Mouse (Mus musculus): ENCODE results near the gene Gm4924. TPM values are rescaled to one million over a fixed set of nuclear protein-coding genes. Genes with fewer than 3 reads are reported as not detected.

The Gm4924 gene
- total RNA-seq (2014; rRNA removed) (9.3 and 17.1 TPM in 2 replicates), polyA plus RNA-seq (2015; fragmentation: Nextera tagmentation; extraction: Ambion mirVana) (9.4 and 14.1 TPM in 2 replicates)

DNA sequence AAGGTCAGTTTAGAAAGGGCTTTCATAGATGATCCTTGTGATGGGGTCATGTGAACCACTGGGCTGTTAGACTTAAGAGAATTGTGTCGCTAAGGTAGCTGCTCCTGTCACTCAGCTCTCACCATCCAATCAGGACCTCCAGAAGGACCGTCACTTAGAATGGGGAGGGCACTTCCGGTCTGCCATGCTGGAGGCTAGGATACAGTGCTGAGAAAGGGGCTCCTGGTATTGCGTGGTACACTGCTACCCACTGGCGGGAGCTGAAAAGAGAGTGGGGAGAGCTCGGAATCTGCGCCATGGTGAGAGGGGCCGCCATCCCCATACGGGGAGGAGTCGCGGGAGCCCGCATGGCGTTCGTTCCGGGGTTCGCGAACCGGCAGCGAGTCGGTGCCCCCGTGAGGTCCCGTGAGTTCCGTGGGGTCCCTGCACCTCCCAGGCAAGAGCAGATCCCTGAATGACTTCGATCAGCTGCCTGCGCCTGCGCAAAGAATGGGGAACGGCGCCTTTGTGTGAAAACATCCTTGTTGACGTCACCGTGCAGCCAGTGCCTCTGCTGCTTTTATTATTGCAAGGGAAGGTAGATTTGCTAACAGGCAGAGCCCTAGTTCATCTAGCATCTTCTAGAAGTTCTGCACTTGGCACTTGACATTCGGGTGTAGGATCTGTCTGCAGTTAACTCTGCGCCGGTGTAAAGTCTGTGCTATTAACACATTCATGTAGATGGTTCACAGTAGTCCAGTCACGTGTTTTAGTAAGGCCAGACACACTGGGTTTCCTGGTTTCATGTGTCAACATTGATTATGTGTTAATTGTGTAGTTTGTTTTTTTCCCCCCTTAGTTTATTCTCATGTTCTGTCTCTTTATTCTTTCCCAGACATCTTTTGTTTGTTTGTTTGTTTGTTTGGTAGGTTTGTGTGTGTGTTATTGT lies at the start of gene Gm4924:
Gene Gm4924 (plus strand): TSS at position 173 of the 928 bp plus-strand sequence.
- Histone ChIP-seq H3K27ac (ENCODE audit: low read depth, low read length) (peak within 1 kb of the TSS; percentile 99), H3K27me3 (ENCODE audit: insufficient read depth, low read length) (no peaks in the 10 kb centered on the region; the same call in 1 of the 2 replicates), H3K4me3 (ENCODE audit: low read depth, low read length) (peak within 1 kb of the TSS; percentile 65), H3K4me1 (ENCODE audit: insufficient read depth) (no peaks in the 10 kb centered on the region), H3K36me3 (ENCODE audit: insufficient read depth) (no peaks in the 10 kb centered on the region), H3K4me2 (ENCODE audit: low read depth) (peak within 1 kb of the TSS; percentile 46), H3K9me3 (ENCODE audit: low read length) (peaks cover 15% of the 10 kb centered on the region; the same call in 1 of the 2 replicates), H3K9ac (peak within 1 kb of the TSS; percentile 89)
- peak; percentile 39 for TF ChIP-seq CTCF (IDR thresholded peaks at IDR 0.05; ENCODE audit: low read depth)
- 3% methylated on average over 34 of the region's 34 CpGs for WGBS
- ATAC-seq (peak; percentile 100), DNase-seq (peak; percentile 95)

DNA sequence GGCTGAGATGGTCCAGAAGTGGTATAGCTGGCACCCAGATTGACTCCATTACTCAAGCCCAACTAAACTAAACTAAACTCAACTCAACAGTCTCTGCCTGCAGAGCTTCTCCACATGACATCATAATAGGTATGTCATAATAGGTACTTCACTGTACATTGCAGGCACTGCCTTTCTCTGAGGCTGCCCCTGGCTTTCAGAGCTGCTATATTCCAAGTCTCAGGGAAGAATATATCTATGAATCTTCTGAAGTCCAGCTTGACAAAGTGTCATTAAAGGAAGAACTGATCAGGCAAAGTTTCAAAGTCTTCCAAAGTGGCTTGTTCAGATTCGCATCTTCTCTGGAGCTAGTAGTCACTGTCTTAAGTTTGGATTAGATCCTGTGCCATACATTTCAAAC lies 37.6 kb upstream of the Gm4924 start, which contains the start of gene 4932415D10Rik:
Gene 4932415D10Rik (minus strand): TSS at position 101 of the 400 bp plus-strand sequence.
- no peak for ATAC-seq
- Histone ChIP-seq H3K27me3 (ENCODE audit: insufficient read depth, low read length) (no peaks in the 10 kb centered on the region), H3K4me2 (ENCODE audit: low read depth) (no peak within 1 kb of the TSS), H3K36me3 (ENCODE audit: insufficient read depth) (no peaks in the 10 kb centered on the region), H3K9me3 (ENCODE audit: low read length) (no peaks in the 10 kb centered on the region), H3K9ac (no peak within 1 kb of the TSS), H3K4me3 (ENCODE audit: low read depth, low read length) (no peak within 1 kb of the TSS), H3K27ac (ENCODE audit: low read depth, low read length) (no peak within 1 kb of the TSS), H3K4me1 (ENCODE audit: insufficient read depth) (no peaks in the 10 kb centered on the region)
- DNase-seq = no peak
- 93% methylated on average over 1 of the region's 1 CpGs for WGBS
- no peak for TF ChIP-seq CTCF (IDR thresholded peaks at IDR 0.05; ENCODE audit: low read depth)

DNA sequence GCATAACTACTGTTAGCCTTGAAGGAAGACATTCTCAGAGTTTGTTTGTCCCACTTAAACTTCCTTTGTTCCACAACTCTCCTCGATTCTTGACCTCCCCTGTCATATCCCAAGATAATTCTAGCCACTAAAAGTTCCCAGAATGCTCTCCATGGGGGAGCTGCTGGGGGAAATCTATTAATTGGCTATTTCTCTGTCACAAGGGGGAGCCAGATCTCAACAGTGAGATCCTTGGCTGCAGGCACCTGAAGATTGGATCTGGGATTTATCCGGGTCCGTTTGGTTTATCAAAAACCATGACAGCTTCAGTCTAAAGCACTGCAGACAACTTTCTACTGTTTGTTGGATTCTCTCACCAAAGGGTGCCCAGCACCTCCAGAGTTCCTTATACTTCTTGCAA lies 33.9 kb upstream of the Gm4924 start:
- Histone ChIP-seq H3K9ac (no peak overlapping the region), H3K4me3 (ENCODE audit: low read depth, low read length) (no peak overlapping the region), H3K36me3 (ENCODE audit: insufficient read depth) (no peaks in the 10 kb centered on the region), H3K9me3 (ENCODE audit: low read length) (no peaks in the 10 kb centered on the region), H3K4me2 (ENCODE audit: low read depth) (no peak overlapping the region), H3K27ac (ENCODE audit: low read depth, low read length) (no peak overlapping the region), H3K4me1 (ENCODE audit: insufficient read depth) (no peaks in the 10 kb centered on the region), H3K27me3 (ENCODE audit: insufficient read depth, low read length) (no peaks in the 10 kb centered on the region)
- ATAC-seq (no peak), DNase-seq (no peak)
- 76% methylated on average over 3 of the region's 3 CpGs for WGBS
- no peak for TF ChIP-seq CTCF (IDR thresholded peaks at IDR 0.05; ENCODE audit: low read depth)

DNA sequence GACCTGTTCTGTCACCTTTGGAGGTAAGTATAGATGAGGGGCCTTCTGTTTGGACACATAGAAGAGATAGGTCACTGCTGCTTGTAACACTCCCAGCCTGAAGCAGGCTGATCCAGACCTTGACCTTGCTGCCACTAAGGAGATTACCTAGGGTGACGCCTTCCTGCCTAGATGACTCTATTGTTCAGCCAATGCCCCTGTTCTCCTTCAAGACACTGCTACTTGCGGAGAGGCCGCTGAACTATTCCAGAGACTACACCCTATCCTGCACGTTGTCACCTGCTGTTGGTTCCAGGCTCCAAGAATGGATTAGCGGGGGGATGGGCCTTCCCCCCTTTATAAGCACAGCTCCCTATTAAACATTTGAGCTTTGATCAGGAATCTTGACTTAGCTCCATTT lies 24.2 kb upstream of the Gm4924 start:
- H3K4me1 ChIP-seq (ENCODE audit: insufficient read depth) = no peaks in the 10 kb centered on the region
- H3K4me3 ChIP-seq (ENCODE audit: low read depth, low read length) = no peak overlapping the region
- WGBS = 86% methylated on average over 5 of the region's 5 CpGs
- ATAC-seq (no peak), DNase-seq (no peak)
- no peaks in the 10 kb centered on the region for H3K27me3 ChIP-seq (ENCODE audit: insufficient read depth, low read length)
- H3K27ac ChIP-seq (ENCODE audit: low read depth, low read length) = no peak overlapping the region
- no peak for TF ChIP-seq CTCF (IDR thresholded peaks at IDR 0.05; ENCODE audit: low read depth)
- H3K36me3 ChIP-seq (ENCODE audit: insufficient read depth) = no peaks in the 10 kb centered on the region
- H3K9ac ChIP-seq = no peak overlapping the region
- H3K9me3 ChIP-seq (ENCODE audit: low read length) = no peaks in the 10 kb centered on the region
- H3K4me2 ChIP-seq (ENCODE audit: low read depth) = no peak overlapping the region

DNA sequence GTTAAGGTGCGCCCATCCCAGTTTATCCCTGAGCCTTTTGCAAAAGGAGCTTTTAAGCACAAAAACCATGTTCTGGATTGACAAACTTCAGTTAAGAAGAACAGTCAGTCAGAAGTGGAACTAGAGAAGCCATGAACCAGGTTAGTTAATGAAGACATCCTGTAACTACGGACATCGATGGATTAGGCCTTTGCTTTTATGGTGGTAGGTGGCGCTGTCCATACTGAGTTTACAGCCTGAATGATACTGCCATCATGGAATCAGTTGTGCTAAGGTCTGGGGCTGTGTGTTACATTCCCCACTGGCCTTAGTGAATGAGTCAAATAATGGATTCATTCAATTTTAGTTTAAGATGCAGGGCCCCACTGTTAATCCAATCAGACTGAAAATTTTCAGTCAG lies 1.3 kb downstream of the Gm4924 start:
- H3K4me2 ChIP-seq (ENCODE audit: low read depth) = no peak overlapping the region
- no peak overlapping the region for H3K9ac ChIP-seq

DNA sequence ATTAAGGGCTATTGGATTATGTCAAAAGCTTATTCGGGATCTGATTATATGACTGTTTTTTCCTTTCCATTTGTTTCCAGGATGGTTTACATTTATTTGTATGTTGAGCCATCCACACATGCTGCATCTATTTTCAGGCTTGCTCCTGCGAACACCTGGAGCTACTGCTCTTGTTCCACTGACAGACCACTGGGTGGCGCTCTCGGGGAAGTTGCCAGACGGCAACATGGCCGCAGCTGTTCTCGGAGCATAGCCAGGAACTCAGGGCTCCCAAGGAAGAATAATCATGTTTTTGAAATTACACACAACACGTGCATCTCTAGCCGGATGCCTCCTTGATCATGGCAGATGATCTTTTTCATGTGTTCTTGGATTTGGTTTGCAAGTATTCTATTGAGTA lies 7.9 kb downstream of the Gm4924 start:
- H3K4me3 ChIP-seq (ENCODE audit: low read depth, low read length) = no peak overlapping the region
- no peak for TF ChIP-seq CTCF (IDR thresholded peaks at IDR 0.05; ENCODE audit: low read depth)
- no peak overlapping the region for H3K27ac ChIP-seq (ENCODE audit: low read depth, low read length)
- WGBS = 93% methylated on average over 9 of the region's 9 CpGs
- peaks cover 46% of the 10 kb centered on the region for H3K9me3 ChIP-seq (ENCODE audit: low read length)
- H3K27me3 ChIP-seq (ENCODE audit: insufficient read depth, low read length) = no peaks in the 10 kb centered on the region
- H3K4me2 ChIP-seq (ENCODE audit: low read depth) = no peak overlapping the region
- H3K36me3 ChIP-seq (ENCODE audit: insufficient read depth) = no peaks in the 10 kb centered on the region
- DNase-seq = no peak
- H3K9ac ChIP-seq = no peak overlapping the region
- no peak for ATAC-seq
- no peaks in the 10 kb centered on the region for H3K4me1 ChIP-seq (ENCODE audit: insufficient read depth)

More for the DNA sequence above, 1.3 kb downstream of the Gm4924 start:
- no peak for ATAC-seq
- TF ChIP-seq CTCF (IDR thresholded peaks at IDR 0.05; ENCODE audit: low read depth) = peak; percentile 32; the same call in 1 of the 2 replicates
- Histone ChIP-seq H3K27me3 (ENCODE audit: insufficient read depth, low read length) (no peaks in the 10 kb centered on the region), H3K4me1 (ENCODE audit: insufficient read depth) (no peaks in the 10 kb centered on the region), H3K4me3 (ENCODE audit: low read depth, low read length) (no peak overlapping the region), H3K36me3 (ENCODE audit: insufficient read depth) (no peaks in the 10 kb centered on the region), H3K27ac (ENCODE audit: low read depth, low read length) (no peak overlapping the region), H3K9me3 (ENCODE audit: low read length) (peaks cover 20% of the 10 kb centered on the region)
- DNase-seq = no peak
- 100% methylated on average over 4 of the region's 4 CpGs for WGBS

DNA sequence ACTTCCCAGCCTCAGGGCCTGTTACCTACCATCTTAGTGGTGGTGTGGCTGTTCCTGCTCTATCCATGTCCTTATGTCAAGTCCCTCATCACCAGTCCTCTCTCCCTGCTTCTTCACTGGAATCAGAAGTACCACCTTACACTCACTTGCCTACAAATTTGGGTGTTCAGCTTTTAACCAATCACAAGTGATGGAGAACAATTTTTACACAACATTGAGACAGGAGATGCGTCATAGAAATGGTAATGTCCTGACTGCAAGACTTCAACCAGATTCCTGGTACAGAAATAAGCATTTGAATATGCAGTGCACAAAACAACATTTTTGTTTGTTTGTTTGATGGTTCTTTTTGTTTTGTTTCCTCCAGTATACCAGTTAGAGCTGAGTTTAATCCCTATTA lies 28.9 kb downstream of the Gm4924 start:
- Histone ChIP-seq H3K27ac (ENCODE audit: low read depth, low read length) (no peak overlapping the region), H3K27me3 (ENCODE audit: insufficient read depth, low read length) (no peaks in the 10 kb centered on the region), H3K4me1 (ENCODE audit: insufficient read depth) (no peaks in the 10 kb centered on the region), H3K4me3 (ENCODE audit: low read depth, low read length) (no peak overlapping the region), H3K9ac (no peak overlapping the region), H3K4me2 (ENCODE audit: low read depth) (no peak overlapping the region), H3K9me3 (ENCODE audit: low read length) (peaks cover 34% of the 10 kb centered on the region), H3K36me3 (ENCODE audit: insufficient read depth) (peaks cover 5% of the 10 kb centered on the region)
- no peak for DNase-seq
- no peak for TF ChIP-seq CTCF (IDR thresholded peaks at IDR 0.05; ENCODE audit: low read depth)
- WGBS = 95% methylated on average over 1 of the region's 1 CpGs
- ATAC-seq = no peak

Measured in forebrain, postnatal 0 days (tissue).